8 mouse cellular contexts compared by ENCODE assay signal in the genomic region with DNA sequence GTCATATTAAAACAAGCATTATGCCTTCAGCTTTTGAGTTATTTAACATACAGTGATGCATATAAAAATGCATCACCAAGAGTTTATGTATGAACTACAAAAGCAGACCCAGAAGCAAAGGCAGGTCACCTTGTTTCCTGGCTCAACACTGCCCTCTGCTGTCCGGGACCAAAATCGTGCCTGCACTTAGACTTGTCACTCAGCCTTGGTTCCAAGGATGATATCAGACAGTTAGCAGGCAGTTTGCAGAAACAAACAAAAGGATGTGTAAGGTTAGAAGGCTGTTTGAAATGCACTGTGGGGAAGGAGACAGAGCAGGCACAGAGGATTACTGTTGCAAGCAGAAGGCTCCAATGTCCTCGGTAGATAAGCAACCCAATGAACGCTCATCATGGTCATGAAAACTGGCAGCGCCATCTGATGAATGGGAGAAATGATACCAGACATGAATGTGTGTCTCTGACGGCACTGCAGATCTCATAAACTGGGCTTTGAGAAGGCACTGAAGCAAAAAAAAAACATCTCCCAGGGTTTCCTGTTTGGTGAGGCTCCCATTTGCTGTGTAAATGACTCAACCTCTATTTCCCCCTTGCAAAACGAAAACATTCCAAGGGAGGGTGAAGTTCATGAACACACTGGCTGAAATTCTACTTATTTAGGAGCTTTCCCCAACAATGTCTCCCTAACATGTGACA.
DNase-seq lines count a peak whose midpoint lies in the region; ATAC-seq and TF ChIP-seq lines count a peak whose summit lies in the region.

No protein-coding gene starts in this region.

- ATAC-seq in CD4-positive, CD25-positive, alpha-beta regulatory T cell, adult 4 months: no peak
- peak; percentile 71; the same call in 1 of the 2 replicates for ATAC-seq in limb, embryonic 14.5 days (ENCODE audit: low FRiP score, low read depth)
- ATAC-seq in midbrain, embryonic 16.5 days: peak; percentile 72; the same call in 1 of the 2 replicates

- H3K36me3 ChIP-seq in limb, embryonic 14.5 days (ENCODE audit: control insufficient read depth, insufficient read depth, low read length): no peaks in the 10 kb centered on the region
- no peaks in the 10 kb centered on the region for H3K36me3 ChIP-seq in midbrain, embryonic 16.5 days (ENCODE audit: control insufficient read depth, insufficient read depth, low read length)

- no peaks in the 10 kb centered on the region for H3K27me3 ChIP-seq in limb, embryonic 14.5 days (ENCODE audit: control insufficient read depth, insufficient read depth, low read length)
- no peaks in the 10 kb centered on the region for H3K27me3 ChIP-seq in midbrain, embryonic 16.5 days (ENCODE audit: control insufficient read depth, insufficient read depth, low read depth, low read length)

- intact Hi-C loops in gastrocnemius, postnatal 14 days (cut with DNase I; ENCODE audit: low total_unique reads): loop anchor here (5.0 to 10.0 kb wide), 2 partner anchors 358 to 471 kb away; no protein-coding TSS in a partner anchor

- WGBS in limb, embryonic 14.5 days: 47% methylated on average over 7 of the region's 7 CpGs
- WGBS in midbrain, embryonic 16.5 days: 51% methylated on average over 7 of the region's 7 CpGs

- no peak for TF ChIP-seq POLR2A in cortical plate, adult 2 months (IDR thresholded peaks at IDR 0.05; ENCODE audit: extremely low read depth, insufficient read depth, low read length)
- no peak for TF ChIP-seq POLR2A in limb, embryonic 14.5 days (IDR thresholded peaks at IDR 0.05; ENCODE audit: borderline replicate concordance, extremely low read depth, insufficient read depth, insufficient read length)

- TF ChIP-seq CTCF in cortical plate, adult 2 months (IDR thresholded peaks at IDR 0.05; ENCODE audit: extremely low read depth, insufficient read depth, low read length): peak; percentile 98

- no peak overlapping the region for H3K4me2 ChIP-seq in limb, embryonic 14.5 days (replicated peaks; ENCODE audit: low read depth, low read length, severe bottlenecking)
- no peak overlapping the region for H3K4me2 ChIP-seq in midbrain, embryonic 16.5 days (ENCODE audit: low read length)

- H3K27ac ChIP-seq in cortical plate, adult 2 months (ENCODE audit: insufficient read depth, low read length): no peak overlapping the region
- H3K27ac ChIP-seq in limb, embryonic 14.5 days (replicated peaks; ENCODE audit: low read depth, low read length): no peak overlapping the region
- no peak overlapping the region for H3K27ac ChIP-seq in midbrain, embryonic 16.5 days (ENCODE audit: low read length)

- DNase-seq in CD4-positive, CD25-positive, alpha-beta regulatory T cell, adult 2 months (ENCODE audit: low read depth, low spot score): peak; percentile 80
- DNase-seq in gastrocnemius, postnatal 14 days: peak; percentile 81
- peak; percentile 70 for DNase-seq in kidney, adult 9 months
- DNase-seq in limb, embryonic 14.5 days (ENCODE audit: low spot score): peak; percentile 87
- DNase-seq in spleen, postnatal 14 days (ENCODE audit: low spot score in 2 of 2): peak; percentile 59 to 72

- no peak overlapping the region for H3K4me3 ChIP-seq in cortical plate, adult 2 months (ENCODE audit: insufficient read depth, low read length)
- no peak overlapping the region for H3K4me3 ChIP-seq in limb, embryonic 14.5 days (replicated peaks; ENCODE audit: low read length)
- no peak overlapping the region for H3K4me3 ChIP-seq in midbrain, embryonic 16.5 days (ENCODE audit: low read depth, low read length)

- H3K9ac ChIP-seq in limb, embryonic 14.5 days (ENCODE audit: low read depth, low read length, severe bottlenecking): no peak overlapping the region
- no peak overlapping the region for H3K9ac ChIP-seq in midbrain, embryonic 16.5 days (ENCODE audit: low read depth, low read length)

- H3K9me3 ChIP-seq in limb, embryonic 14.5 days (ENCODE audit: control insufficient read depth, low read length): no peaks in the 10 kb centered on the region
- H3K9me3 ChIP-seq in midbrain, embryonic 16.5 days (replicated peaks; ENCODE audit: control insufficient read depth, low read length, poor library complexity, severe bottlenecking): no peaks in the 10 kb centered on the region

- no peaks in the 10 kb centered on the region for H3K4me1 ChIP-seq in cortical plate, adult 2 months (ENCODE audit: control insufficient read depth, insufficient read depth, low read length)
- H3K4me1 ChIP-seq in limb, embryonic 14.5 days (ENCODE audit: control insufficient read depth, insufficient read depth, low read length): no peaks in the 10 kb centered on the region
- no peaks in the 10 kb centered on the region for H3K4me1 ChIP-seq in midbrain, embryonic 16.5 days (ENCODE audit: control insufficient read depth, insufficient read depth, low read length)
